Mouse (Mus musculus) heart, postnatal 4 days (tissue): Measurements from ENCODE around the gene Ccdc85c. TPM values are rescaled to one million over a fixed set of nuclear protein-coding genes. Genes with fewer than 3 reads are reported as not detected.

Experiments used
- DNase-seq: peaks from one replicate; pipeline ENCODE4 v3.0.0; 2021
- total RNA-seq, 2 experiments: library from RNA; stranded (reverse); gene quantifications; 2 replicates each; pipeline ENCODE4 v1.2.3; 2021

Ccdc85c gene
- total RNA-seq, 2 experiments from 2014 or later, result 35.2 to 37.2 TPM

GRCm38 (mm10) chr12:108238395-108239035, 36.7 kb downstream of the Ccdc85c start:
- DNase-seq, result no peak

- peak; percentile 86 for DNase-seq
Measured at GRCm38 (mm10) chr12:108237300-108238006, 37.8 kb downstream of the Ccdc85c start.

GRCm38 (mm10) chr12:108235976-108236555, 39.2 kb downstream of the Ccdc85c start:
- no peak for DNase-seq

GRCm38 (mm10) chr12:108234832-108235602, 40.2 kb downstream of the Ccdc85c start:
- no peak for DNase-seq

- DNase-seq, result no peak
Measured at GRCm38 (mm10) chr12:108233736-108234135, 41.5 kb downstream of the Ccdc85c start.

- no peak for DNase-seq
Measured at GRCm38 (mm10) chr12:108231901-108232300, 43.3 kb downstream of the Ccdc85c start.

GRCm38 (mm10) chr12:108230821-108231794, 44.1 kb downstream of the Ccdc85c start:
- peak; percentile 80 for DNase-seq

GRCm38 (mm10) chr12:108230077-108230476, 45.1 kb downstream of the Ccdc85c start:
- no peak for DNase-seq

- no peak for DNase-seq
Measured at GRCm38 (mm10) chr12:108227527-108227926, 47.7 kb downstream of the Ccdc85c start.

- DNase-seq, result no peak
Measured at GRCm38 (mm10) chr12:108226941-108227340, 48.3 kb downstream of the Ccdc85c start.

GRCm38 (mm10) chr12:108226216-108226615, 49.0 kb downstream of the Ccdc85c start:
- no peak for DNase-seq

GRCm38 (mm10) chr12:108225781-108226180, 49.4 kb downstream of the Ccdc85c start:
- peak; percentile 51 for DNase-seq

- no peak for DNase-seq
Measured at GRCm38 (mm10) chr12:108223357-108223756, 51.9 kb downstream of the Ccdc85c start.

GRCm38 (mm10) chr12:108221712-108222111, 53.5 kb downstream of the Ccdc85c start:
- DNase-seq, result no peak

- DNase-seq, result peak; percentile 55
Measured at GRCm38 (mm10) chr12:108221206-108221605, 54.0 kb downstream of the Ccdc85c start.

- DNase-seq, result no peak
Measured at GRCm38 (mm10) chr12:108220621-108221020, 54.6 kb downstream of the Ccdc85c start.

GRCm38 (mm10) chr12:108219825-108220616, 55.2 kb downstream of the Ccdc85c start:
- no peak for DNase-seq

GRCm38 (mm10) chr12:108219163-108219562, 56.1 kb downstream of the Ccdc85c start:
- DNase-seq, result no peak

GRCm38 (mm10) chr12:108217572-108217971, 57.7 kb downstream of the Ccdc85c start:
- DNase-seq, result peak; percentile 79

GRCm38 (mm10) chr12:108216611-108217370, 58.4 kb downstream of the Ccdc85c start:
- DNase-seq, result no peak
